Mouse (Mus musculus) kidney, adult 2 months (tissue): ENCODE data around the gene Enpp4.

Experiments used
- CTCF ChIP-seq: fragments of 200-500 bp; conservative IDR thresholded peaks from 2 replicates; pipeline ENCODE4 v1.5.1; 2011; ENCODE audit warnings: low read depth, mild to moderate bottlenecking, control low read depth, low read length, moderate library complexity, mixed read lengths; ENCODE audit not compliant: insufficient read depth, insufficient read length
- POLR2A ChIP-seq: fragments of 200-500 bp; IDR thresholded peaks from one replicate; pipeline ENCODE4 v1.6.1; 2011; ENCODE audit warnings: low read depth, low read length, control low read depth

- TF ChIP-seq CTCF, result no peak
- no peak for TF ChIP-seq POLR2A
Measured at GRCm38 (mm10) chr17:44136018-44136417, 30.4 kb upstream of the Enpp4 start.
